Mouse (Mus musculus) limb, embryonic 11.5 days (tissue): Measurements from ENCODE around the gene Lmna. TPM values are rescaled to one million over a fixed set of nuclear protein-coding genes. Genes with fewer than 3 reads are reported as not detected.

Experiments used
- ATAC-seq: fragments of 200-750 bp; cut with Nextera tagmentation; 2 replicates; pipeline ENCODE4 v1.8.0; 2017; ENCODE audit warnings: low read depth; ENCODE audit not compliant: insufficient number of reproducible peaks, low FRiP score, low TSS enrichment
- DNase-seq: peaks from one replicate; pipeline ENCODE4 v3.0.0-alpha.2; 2015; ENCODE audit warnings: low spot score
- H3K27ac ChIP-seq: fragments of 300-500 bp; sonication (generic); replicated peaks from 2 replicates; pipeline ENCODE4 v1.5.1; 2014; ENCODE audit warnings: low read depth, mild to moderate bottlenecking, low read length
- H3K27me3 ChIP-seq: fragments of 300-500 bp; sonication (generic); 2 replicates; pipeline ENCODE4 v1.6.1; 2014; ENCODE audit warnings: mild to moderate bottlenecking, low read length, mixed read lengths; ENCODE audit not compliant: control insufficient read depth, insufficient read depth
- H3K36me3 ChIP-seq: fragments of 300-500 bp; sonication (generic); 2 replicates; pipeline ENCODE4 v1.6.1; 2014; ENCODE audit warnings: mild to moderate bottlenecking, low read length, moderate library complexity, mixed read lengths; ENCODE audit not compliant: control insufficient read depth, insufficient read depth
- H3K4me1 ChIP-seq: fragments of 300-500 bp; sonication (generic); 2 replicates; pipeline ENCODE4 v1.6.1; 2014; ENCODE audit warnings: low read length, mixed read lengths; ENCODE audit not compliant: control insufficient read depth, insufficient read depth
- H3K4me2 ChIP-seq: fragments of 300-500 bp; sonication (generic); 2 replicates; pipeline ENCODE4 v1.6.1; 2014; ENCODE audit warnings: low read depth, mild to moderate bottlenecking, moderate library complexity; ENCODE audit not compliant: severe bottlenecking
- H3K4me3 ChIP-seq: fragments of 300-500 bp; sonication (generic); 2 replicates; pipeline ENCODE4 v1.5.1; 2014; ENCODE audit warnings: low read depth, low read length
- H3K9ac ChIP-seq: fragments of 300-500 bp; sonication (generic); 2 replicates; pipeline ENCODE4 v1.6.1; 2014; ENCODE audit warnings: mild to moderate bottlenecking, low read length
- H3K9me3 ChIP-seq: fragments of 300-500 bp; sonication (generic); 2 replicates; pipeline ENCODE4 v1.6.1; 2016; ENCODE audit warnings: low read length; ENCODE audit not compliant: control insufficient read depth
- WGBS: fragments of 180-500 bp; shearing (Covaris S2); extraction: QIAGEN DNeasy Blood & Tissue Kit; methylation state at CpG from one replicate; pipeline ENCODE4 v1.1.7; 2014; 5-methylcytosine and 5-hydroxymethylcytosine counted together
- polyA plus RNA-seq: library from polyadenylated mRNA; unstranded; fragments of >200 nt; fragmentation: Nextera tagmentation; extraction: Ambion mirVana; gene quantifications from 2 replicates; pipeline ENCODE4 v1.2.1, GENCODE M21; 2014

The Lmna gene
- polyA plus RNA-seq, 1 experiment from 2014 or later, result 20.4 TPM

GRCm38 (mm10) chr3:88552082-88552645 lies 42.4 kb upstream of the Lmna start:
- peaks cover 12% of the 10 kb centered on the region for H3K36me3 ChIP-seq
- DNase-seq (no peak), ATAC-seq (no peak)
- WGBS, result 25% methylated on average over 16 of the region's 16 CpGs
- peak overlapping the region; percentile 77 for H3K4me2 ChIP-seq
- H3K27me3 ChIP-seq, result no peaks in the 10 kb centered on the region
- H3K9ac ChIP-seq, result peak overlapping the region; percentile 71
- no peaks in the 10 kb centered on the region for H3K9me3 ChIP-seq
- H3K4me1 ChIP-seq, result peaks cover 7% of the 10 kb centered on the region
- 0 out of 2 replicates have a peak overlapping the region, but pooled peaks have one; percentile 53 for H3K27ac ChIP-seq
- H3K4me3 ChIP-seq, result peak overlapping the region; percentile 85

- 89% methylated on average over 4 of the region's 4 CpGs for WGBS
- no peak overlapping the region for H3K9ac ChIP-seq
- no peak overlapping the region for H3K4me3 ChIP-seq
- ATAC-seq (no peak), DNase-seq (no peak)
- H3K9me3 ChIP-seq, result no peaks in the 10 kb centered on the region
- H3K27me3 ChIP-seq, result no peaks in the 10 kb centered on the region
- peaks cover 7% of the 10 kb centered on the region for H3K4me1 ChIP-seq
- H3K27ac ChIP-seq, result no peak overlapping the region
- peaks cover 8% of the 10 kb centered on the region for H3K36me3 ChIP-seq
- no peak overlapping the region for H3K4me2 ChIP-seq
Measured at GRCm38 (mm10) chr3:88551586-88551985, 41.8 kb upstream of the Lmna start.

- DNase-seq, result no peak
- H3K9ac ChIP-seq, result no peak within 1 kb of the TSS
- ATAC-seq, result no peak
- peaks cover 7% of the 10 kb centered on the region for H3K4me1 ChIP-seq
- no peaks in the 10 kb centered on the region for H3K36me3 ChIP-seq
- WGBS, result 42% methylated on average over 18 of the region's 18 CpGs
- H3K4me3 ChIP-seq, result 0 out of 2 replicates have a peak within 1 kb of the TSS, but pooled peaks have one; percentile 6
- no peak within 1 kb of the TSS for H3K27ac ChIP-seq
- no peak within 1 kb of the TSS for H3K4me2 ChIP-seq
- no peaks in the 10 kb centered on the region for H3K9me3 ChIP-seq
- no peaks in the 10 kb centered on the region for H3K27me3 ChIP-seq
Measured at GRCm38 (mm10) chr3:88548180-88548917, 38.6 kb upstream of the Lmna start, which contains the start of gene Rab25. TSS of gene Rab25 (minus strand) at chr3:88548300.

- no peak overlapping the region for H3K4me2 ChIP-seq
- no peak overlapping the region for H3K4me3 ChIP-seq
- no peaks in the 10 kb centered on the region for H3K36me3 ChIP-seq
- H3K9ac ChIP-seq, result no peak overlapping the region
- DNase-seq, result no peak
- WGBS, result 74% methylated on average over 6 of the region's 6 CpGs
- H3K9me3 ChIP-seq, result no peaks in the 10 kb centered on the region
- H3K27ac ChIP-seq, result no peak overlapping the region
- no peak for ATAC-seq
- peaks cover 5% of the 10 kb centered on the region; the same call in 1 of the 2 replicates for H3K4me1 ChIP-seq
- no peaks in the 10 kb centered on the region for H3K27me3 ChIP-seq
Measured at GRCm38 (mm10) chr3:88546674-88547418, 37.1 kb upstream of the Lmna start.

- Histone ChIP-seq H3K27me3 (no peaks in the 10 kb centered on the region), H3K4me3 (no peak overlapping the region), H3K27ac (no peak overlapping the region), H3K4me1 (peaks cover 5% of the 10 kb centered on the region; the same call in 1 of the 2 replicates), H3K9ac (no peak overlapping the region), H3K9me3 (no peaks in the 10 kb centered on the region), H3K4me2 (no peak overlapping the region), H3K36me3 (peaks cover 3% of the 10 kb centered on the region; the same call in 1 of the 2 replicates)
- ATAC-seq, result no peak
- 60% methylated on average over 20 of the region's 20 CpGs for WGBS
- no peak for DNase-seq
Measured at GRCm38 (mm10) chr3:88544955-88545591, 35.3 kb upstream of the Lmna start.

- H3K27ac ChIP-seq, result no peak overlapping the region
- 46% methylated on average over 5 of the region's 5 CpGs for WGBS
- ATAC-seq (no peak), DNase-seq (no peak)
- peaks cover 6% of the 10 kb centered on the region; the same call in 1 of the 2 replicates for H3K4me1 ChIP-seq
- H3K9ac ChIP-seq, result no peak overlapping the region
- no peak overlapping the region for H3K4me3 ChIP-seq
- H3K9me3 ChIP-seq, result no peaks in the 10 kb centered on the region
- no peaks in the 10 kb centered on the region for H3K27me3 ChIP-seq
- H3K4me2 ChIP-seq, result no peak overlapping the region
- peaks cover 5% of the 10 kb centered on the region; the same call in 1 of the 2 replicates for H3K36me3 ChIP-seq
Measured at GRCm38 (mm10) chr3:88544514-88544913, 34.8 kb upstream of the Lmna start.

- Histone ChIP-seq H3K4me3 (no peak overlapping the region), H3K27ac (no peak overlapping the region)
- ATAC-seq, result no peak
Measured at GRCm38 (mm10) chr3:88543651-88544410, 34.1 kb upstream of the Lmna start.

More at GRCm38 (mm10) chr3:88543651-88544410, 34.1 kb upstream of the Lmna start:
- no peak for DNase-seq
- Histone ChIP-seq H3K27me3 (no peaks in the 10 kb centered on the region), H3K4me1 (peaks cover 9% of the 10 kb centered on the region), H3K4me2 (no peak overlapping the region), H3K9ac (no peak overlapping the region), H3K9me3 (no peaks in the 10 kb centered on the region), H3K36me3 (peaks cover 5% of the 10 kb centered on the region; the same call in 1 of the 2 replicates)
- WGBS, result 72% methylated on average over 5 of the region's 5 CpGs
